Mouse (Mus musculus) ovary, postnatal 10 days (tissue): ENCODE data around the gene Arsg.
A peak's percentile ranks its signal among the peaks of the same experiment; 100 is the strongest.
"Not testable (repeated sequence)": the region's sequence is repeated elsewhere in the genome, so short reads cannot be mapped to it uniquely, and the experiment has no call there.

Source experiments
- DNase-seq: peaks from one replicate; pipeline ENCODE4 v3.0.0; 2022; ENCODE audit warnings: low spot score

Gene Arsg

DNA sequence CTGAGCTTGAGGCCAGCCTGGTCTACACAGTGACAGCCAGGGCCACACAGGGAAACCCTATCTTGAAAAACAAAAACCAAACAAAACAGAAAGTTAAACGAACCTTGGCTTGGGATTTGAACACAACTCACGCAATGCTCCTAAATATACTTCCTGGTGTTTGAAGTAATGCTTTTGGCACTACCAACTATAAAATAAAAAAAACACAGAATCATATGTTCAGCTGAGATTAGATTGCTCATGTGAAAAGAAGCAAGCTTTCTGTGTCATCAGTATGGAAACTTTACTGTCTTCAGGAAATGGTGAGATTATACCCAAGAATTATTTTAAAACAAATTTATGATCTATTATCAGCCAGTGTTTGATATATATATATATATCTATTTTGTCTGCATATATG is 113.2 kb downstream of the Arsg start:
- DNase-seq: no peak

DNA sequence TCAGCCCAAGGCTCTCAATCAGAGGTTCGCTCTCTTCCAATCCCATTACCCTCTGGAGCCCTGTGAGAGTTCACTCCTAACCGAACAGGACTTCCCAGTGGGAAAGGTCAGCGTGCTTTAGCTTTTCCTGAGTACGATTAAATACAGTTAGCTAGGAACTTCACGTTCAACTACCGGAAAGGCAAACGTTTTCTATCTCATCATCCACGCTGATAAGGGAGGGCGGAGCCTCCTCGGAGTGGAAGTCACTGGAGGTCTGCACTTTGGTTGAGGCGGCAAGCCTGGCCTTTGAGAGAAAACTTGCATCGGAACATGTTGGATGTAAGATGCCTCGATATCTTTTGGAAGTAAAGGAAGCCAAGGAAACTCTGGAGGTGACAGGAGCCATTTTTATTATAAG is 113.8 kb downstream of the Arsg start:
- DNase-seq: no peak

DNA sequence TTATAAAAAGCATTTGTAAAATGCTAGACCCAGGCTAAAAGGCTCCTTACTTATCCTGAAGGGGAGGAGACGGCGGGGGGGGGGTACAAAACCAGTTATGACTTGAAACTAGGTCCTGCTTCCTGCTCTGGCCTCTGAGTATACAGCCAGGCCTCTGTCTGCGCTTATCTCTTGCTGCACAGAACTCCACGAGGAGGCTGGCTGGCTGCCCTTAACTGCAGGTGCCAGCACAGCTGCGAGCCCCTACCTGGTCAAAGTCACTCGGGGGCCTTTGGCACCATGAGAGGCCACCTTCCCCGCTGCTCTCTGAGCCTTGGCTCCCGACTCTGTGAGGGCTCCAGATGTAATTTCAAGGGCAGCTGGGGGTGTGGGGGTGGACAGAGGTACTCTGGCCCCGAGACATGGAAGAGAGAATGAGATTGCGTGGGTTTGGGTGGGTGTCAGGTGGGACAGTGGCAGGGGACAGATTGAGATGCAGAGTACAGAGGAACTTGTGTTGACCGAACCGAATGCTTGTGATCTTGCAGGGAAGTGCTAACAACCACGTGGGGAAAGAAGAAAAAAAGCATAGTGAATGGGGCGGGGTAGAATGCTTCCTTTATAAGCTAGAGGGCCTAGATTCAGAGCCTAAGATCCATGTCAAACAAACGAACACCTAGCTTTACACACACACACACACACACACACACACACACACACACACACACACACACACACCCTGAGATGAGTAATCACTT is 114.6 kb downstream of the Arsg start:
- no peak for DNase-seq

DNA sequence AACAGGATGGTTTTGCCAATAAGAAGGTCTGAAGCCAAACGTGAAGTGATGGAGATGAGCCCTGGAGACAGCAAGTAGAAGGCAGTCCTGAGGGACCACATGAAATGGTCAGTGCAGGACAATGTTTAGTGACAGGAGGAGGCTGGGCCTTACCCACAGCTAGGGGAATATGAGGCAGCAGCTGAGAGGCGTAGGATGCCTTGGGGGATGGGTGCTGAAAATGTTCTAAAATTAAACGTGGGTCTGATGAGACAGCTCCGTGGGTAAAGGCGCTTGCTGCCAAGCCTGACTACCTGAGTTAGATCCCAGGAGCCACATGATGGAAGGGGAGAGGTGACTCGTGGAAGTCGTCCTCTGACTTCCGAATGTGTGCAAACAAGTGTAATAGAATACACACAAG is 116.8 kb downstream of the Arsg start:
- DNase-seq: no peak

DNA sequence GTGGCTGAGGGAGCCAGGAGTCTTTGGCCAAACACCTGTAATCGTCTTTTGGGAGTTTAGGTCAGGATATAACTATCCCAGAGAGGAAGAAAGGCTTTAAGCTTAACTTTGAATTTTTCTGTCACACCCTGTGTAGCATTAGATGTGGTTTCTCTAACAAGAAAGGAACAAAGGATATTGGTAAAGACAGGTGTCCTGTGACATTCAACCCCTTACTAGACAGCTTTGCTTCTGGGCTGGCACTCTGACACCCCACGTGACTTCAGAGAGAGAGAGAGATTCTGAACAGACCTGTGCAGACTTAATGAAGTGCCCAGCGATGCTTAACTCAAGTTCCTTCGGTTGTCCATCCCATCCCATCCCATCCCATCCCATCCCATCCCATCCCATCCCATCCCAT is 118.3 kb downstream of the Arsg start:
- DNase-seq: no peak

DNA sequence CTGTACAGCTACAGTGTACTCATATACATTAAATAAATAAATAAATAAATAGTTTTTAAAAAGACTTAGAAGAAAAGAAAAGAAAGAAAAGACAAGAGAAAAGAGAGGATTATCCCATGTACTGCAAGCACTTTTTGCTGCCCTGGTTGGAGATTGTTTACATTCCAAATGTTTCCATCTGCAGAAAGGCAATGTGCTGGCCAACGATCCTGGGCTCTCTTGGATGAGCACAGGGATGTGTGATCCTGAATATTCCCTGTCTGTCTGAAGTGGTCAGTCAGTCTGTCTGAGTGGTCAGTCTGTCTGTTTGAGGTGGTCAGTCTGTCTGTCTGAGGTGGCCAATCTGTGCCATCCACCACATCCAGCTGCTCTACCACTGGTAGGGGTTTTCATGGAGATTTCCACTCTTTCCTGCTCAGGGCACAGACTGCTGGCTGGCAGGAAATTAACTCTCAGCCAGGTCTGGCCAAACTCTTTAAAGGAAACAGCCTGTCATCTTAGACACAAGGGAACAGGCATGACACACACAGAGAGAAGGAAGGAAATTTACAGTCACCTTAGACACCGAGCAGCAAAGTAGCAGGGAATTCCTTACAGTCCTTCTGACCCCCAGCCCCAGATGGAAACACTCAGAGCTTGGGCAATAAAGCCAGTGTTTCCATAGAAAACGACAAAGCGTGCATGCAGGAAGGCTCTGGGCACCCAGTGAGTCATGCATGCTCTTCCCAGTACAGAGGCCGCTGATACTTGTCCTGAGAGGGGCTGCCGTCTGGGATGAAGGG is 120.2 kb downstream of the Arsg start:
- DNase-seq: no peak

DNA sequence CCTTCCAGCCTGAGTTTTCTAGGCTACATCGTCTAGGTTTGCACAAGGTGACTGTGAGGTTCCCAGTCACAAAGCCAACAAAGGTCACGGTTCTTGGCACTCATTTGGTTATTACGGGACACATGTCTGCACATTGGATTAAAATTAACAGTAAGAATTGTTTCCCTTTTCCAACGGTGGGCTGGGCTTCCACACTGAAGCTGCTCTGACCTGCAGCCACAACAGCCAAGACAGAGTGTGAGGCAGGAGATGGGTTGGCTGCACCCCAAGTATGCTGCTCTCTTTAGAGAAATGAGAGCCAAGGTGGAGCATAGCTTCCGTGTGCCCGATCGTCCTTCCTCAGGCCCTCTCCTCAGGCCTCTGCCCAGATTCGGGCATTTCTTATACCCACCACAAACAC is 121.6 kb downstream of the Arsg start:
- no peak for DNase-seq

DNA sequence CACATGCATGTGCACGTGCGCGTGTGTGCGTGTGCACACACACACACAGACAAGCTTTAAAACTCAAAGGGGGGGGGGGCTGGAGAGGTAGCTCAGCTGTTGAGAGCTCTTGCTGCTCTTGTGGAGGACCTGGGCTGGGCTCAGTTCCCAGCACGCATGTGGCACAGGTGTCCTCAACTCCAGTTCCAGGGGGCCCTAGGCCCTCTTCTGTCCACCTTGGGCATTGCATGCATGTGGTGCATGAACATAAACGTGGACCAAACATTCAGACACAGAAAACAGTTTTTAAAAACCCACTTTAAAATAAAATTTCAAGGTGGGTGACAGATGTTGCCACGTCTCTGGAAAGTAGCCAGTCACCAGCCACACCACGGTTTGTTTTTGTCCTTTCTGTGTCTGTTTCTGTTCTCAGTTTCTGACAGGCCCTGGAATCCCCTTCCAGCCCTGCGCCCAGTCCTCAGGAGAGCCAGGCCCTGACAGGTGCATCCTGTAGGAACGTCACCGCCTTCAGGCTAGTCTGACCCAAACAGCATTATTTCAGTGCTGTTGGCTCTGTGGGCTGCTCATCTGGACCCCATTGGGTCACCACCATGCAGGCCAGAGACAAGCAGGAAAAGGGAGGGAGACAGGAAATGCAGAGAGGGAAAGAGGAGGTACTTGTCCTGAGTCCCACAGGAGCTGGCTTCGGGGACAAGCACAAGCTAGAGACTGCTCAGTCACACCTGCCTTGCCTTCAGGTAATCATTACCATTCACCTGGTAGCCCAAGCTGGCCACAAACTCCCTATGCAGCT is 125.8 kb downstream of the Arsg start:
- DNase-seq: no peak

DNA sequence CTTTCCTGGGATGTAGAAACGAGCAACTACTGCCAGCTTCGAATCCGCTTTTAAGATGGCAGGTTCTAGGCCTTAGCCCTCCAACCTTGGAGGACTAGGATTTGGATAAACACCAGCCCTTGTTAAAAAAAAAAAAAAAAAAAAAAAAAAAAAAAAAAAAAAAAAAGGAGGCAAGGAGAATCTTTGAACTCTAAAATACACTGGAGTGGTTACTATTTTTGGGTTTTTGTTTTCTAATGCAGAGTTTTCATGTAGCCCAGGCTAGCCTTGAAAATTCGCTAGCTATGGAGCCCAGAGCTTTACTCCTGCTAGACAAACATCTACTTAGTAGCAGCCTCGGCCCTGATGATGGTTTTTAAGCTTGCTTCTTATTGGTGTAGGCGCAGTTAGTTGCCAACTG is 134.4 kb downstream of the Arsg start:
- no peak for DNase-seq

DNA sequence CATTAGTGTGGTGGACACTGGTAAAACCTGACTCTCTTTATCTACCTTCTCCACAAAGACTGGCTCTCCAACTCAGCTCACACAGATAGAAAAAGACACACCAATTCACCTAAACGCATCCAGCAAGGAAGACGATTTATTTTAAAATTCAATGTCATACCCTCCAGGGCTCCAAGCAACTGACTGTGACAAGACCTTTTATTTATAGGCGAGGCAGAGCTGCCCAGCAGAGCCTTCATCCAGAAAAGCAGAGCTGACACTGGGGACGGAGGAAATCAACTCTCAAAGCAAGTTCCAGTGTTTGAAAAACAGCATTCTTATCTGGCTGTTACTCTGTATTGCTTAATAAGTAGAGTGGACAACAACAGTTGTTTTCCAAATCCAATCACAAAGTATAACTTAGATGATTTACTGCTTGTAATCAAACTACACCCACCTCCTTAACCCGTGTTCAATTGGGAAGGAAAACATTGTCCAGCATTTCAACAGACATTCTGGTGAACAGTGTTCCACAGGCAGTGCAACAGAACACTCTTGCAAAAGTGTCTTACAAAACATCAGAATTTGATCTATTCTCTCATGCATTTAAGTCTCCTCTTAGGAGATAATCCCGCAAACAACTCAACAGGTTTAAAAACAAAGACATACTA is 135.9 kb downstream of the Arsg start:
- DNase-seq: no peak

DNA sequence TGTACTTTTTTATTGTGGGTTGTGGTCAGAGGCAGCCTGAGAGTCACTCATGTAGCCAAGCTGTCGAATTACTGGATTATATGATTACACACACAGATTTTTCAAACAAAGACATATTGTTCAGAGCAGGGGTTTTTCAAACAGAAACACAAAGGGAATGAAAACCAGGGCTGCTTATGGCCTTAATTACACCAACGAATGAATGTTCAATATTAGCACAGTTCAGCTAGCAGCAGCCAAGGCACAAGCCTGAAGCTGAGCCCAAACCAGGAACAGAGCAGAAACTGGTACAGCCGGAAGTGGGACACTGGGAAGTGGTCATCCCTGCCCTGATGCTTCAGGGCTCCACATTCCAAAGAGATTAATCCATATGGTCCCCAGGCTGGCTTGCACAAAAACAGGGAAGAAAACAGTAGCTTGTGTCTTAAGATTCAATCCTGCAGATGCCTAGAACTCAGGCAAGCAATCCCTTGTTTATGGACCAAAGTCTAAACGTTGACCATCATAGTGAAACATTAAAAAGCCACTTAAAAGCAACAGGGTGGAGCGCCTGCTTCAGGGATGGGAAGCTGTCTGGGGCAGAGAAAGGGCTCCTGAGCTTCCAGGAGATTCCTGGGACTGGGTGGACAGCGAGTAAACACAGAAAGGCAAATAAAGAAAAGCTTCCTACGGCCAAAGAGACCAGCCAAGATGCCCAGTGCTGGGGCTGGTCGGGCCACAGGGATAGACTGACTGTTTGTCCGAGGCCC is 137.0 kb downstream of the Arsg start:
- DNase-seq: no peak

DNA sequence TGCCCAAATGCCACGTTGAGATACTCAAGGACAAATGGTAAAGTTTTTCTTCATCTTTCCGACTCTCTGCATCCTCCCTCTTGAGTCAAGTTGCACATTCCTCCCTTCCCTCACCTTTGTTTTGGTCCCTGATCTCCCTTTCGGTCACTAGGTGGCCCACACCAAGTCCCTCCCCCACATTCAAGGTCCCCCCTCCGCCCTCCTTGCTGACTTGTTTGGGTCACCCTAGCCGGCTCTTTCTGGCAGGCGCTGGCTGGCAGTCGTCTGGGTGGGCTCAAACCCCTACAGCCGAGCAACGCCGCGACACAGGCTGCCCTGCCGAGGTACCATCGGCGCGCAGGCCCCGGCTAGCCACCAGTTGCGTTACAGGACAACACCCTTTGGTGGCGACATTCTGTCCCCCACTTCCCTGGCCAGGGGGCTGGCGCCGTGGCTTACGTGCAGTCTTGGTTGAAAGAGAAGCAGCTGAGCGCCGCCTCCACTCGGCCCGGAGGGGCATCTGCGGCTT is 137.7 kb downstream of the Arsg start:
- no peak for DNase-seq

DNA sequence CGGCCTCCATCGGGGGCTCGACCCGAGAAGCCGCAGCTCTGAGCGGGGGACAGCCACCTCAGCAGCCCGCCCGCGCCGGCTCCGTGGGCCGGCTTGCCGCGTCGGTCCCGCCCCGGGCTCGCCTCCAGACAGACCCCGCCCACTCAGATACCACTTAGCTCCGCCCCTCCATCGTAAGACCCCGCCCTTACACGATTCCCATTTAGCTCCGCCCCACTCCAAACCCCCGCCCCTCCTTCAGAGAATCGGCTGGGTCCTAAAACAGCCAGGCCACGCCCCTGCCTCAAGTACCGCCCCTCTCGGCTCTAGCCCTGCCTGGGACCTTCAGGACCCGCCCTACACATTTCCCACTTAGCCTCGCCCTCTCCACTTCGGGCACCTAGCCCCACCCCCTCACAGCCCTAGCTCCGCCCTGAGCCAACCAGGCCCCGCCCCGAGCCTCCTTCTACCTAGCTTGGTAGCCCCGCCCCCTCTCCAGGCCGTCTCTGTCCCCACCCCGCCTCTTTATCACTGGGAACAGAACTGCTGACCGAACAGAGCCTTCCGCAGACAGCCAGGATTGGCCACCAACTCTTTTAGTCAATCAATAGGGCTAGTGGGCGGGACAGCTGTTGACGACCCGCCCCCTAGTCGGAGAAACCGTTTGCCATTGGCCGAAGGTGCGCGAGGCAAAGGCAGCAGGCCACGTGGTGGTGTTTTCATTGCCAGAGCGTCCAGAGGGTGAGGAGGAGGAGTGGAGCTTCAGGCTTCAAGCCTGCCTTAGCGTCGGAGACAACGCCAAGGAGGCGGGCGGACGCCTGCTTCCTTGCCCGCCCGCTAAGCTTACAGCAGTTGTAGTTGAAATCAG is 138.4 kb downstream of the Arsg start, which contains the start of gene Wipi1:
Wipi1 (minus strand) TSS at position 665 of the 847 bp plus-strand sequence.
- DNase-seq: peak; percentile 96

DNA sequence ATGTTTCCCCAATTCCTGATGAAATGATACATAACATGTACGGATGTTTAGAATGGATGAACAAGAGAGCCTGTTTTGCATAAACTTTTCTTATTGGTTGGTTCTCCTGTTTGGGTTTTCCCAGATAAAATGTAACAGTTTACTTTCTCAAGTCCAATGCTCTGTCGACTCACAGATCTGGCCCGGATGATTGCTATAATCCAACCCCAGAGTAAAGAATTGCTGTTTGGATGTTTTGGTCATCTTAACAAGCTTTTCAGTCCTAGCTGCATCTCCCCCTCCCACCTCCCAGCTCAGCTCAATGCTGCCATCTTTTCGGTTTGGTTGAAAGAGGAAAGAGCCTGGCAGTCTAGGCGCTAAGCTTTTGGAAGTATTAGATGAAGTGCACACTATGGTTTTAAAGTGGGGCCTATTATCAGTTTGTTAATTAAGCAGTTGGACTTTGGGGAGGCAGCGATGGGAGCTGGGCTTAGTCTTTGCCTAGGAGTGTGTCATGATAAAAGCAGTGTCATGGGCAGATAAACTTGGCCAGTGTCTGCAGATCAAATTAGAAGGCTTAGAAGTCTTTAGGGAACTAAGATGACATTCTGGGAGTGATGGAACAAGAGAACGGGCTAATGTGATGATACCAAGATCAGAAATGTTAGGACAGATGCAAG is 139.8 kb downstream of the Arsg start:
- DNase-seq: no peak

DNA sequence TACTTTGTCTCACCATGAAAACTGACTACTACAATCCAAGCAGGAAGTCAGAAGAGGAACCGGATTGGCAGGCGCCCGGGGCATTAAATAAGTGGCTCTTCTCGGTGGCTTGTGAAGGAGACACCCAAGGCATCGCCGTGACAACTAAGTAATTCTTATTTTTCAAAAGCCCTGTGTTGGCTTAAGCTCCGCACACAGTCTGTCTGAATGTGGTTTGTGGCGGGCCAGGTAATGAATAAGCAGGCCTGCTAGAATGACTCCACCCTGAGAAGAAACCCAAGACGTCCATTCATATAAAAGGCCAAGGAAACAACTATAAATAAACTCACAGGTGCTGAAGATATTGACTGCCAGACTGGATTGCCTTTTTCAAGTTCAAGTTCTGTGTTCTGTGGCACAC is 142.1 kb downstream of the Arsg start:
- DNase-seq: no peak

DNA sequence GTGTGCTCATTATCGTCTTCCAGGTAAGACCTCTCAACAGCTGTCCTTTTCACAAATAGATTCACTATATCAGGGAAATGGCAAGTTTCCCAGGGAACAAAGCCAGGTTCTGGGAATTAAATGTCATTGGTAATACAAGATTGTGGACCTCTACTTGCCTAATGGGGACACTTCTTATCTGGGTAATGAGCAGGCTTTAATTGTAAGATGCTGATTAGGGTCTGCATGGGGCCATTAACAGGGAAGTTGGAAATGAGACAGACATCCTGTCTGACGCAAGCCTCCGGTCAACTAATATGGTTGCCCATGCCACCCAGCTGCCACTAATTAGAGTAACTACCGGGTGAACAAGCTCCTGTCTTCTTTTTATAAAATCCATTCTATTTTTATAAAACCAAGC is 143.2 kb downstream of the Arsg start:
- DNase-seq: no peak

DNA sequence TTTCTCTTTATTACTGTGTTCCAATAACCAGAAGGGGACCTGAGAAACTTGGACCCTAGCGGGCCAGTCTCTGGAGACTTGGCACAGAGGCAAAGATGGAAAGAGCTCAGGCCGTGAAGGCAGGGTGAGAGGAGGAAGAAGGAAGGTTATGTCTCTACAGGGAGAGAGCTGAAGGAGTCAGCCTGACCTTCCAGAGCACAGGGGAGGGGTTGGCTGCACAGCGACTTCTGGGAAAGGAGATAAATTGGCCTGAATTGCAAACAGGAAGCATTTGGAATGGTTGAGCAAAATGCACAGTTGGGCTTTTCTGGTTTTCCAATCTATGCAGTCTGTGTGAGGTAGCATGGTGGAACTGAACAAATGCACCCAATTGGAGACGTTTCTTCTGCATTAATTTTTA is 143.6 kb downstream of the Arsg start:
- no peak for DNase-seq

DNA sequence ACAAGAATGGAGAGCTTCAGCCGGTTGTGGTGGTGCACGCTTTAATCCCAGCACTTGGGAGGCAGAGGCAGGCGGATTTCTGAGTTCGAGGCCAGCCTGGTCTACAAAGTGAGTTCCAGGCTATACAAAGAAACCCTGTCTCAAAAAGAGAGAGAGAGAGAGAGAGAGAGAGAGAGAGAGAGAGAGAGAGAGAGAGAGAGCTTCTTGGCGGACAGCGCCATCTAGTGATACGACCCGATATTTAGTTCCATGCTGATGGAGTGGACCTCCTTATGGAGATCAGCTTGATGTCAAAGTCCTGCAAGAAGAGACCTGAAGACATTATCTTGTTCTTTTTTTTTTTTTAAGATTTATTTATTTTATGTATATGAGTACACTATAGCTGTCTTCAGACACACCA is 145.9 kb downstream of the Arsg start:
- not testable (repeated sequence) for DNase-seq

DNA sequence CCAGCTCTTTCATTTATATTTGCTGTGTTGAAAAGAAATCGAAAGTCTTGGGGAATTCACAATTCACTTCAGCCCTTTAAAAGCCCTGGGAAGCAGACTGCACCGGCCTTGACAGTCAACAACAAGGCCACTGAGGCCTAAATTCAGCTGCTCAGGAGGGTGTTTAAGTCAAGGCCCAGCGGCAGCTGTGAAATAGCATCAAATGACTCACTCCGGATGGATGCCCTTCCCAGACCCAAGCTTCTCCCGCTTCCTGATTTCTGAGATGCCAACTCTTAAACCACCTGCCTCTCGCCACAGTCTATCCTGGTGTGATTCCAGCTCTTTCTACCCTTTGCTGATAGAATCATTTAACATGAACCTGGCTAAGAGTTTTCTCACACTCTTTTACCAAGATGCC is 147.2 kb downstream of the Arsg start:
- DNase-seq: no peak

DNA sequence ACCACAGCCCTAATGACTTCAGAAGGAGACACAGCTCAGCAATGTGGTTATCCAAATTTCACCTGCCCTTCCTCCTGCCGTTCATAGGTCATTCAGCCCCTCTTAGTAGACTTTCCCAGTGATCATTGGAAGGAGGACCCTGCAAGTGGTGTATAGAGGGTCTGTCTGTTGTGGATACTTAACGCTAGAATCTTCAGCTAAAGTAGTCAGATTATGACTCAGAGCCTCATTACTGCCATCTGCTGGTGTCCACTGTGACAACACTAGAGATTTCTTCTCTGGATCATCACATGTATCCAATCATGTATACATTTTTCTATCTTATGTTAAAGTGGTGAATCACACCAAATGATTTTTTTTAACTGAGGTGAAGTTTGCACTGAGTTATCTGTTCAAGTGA is 148.0 kb downstream of the Arsg start:
- no peak for DNase-seq
